Mouse (Mus musculus) testis, adult 2 months (tissue): ENCODE results near the gene Usp29.

ENCODE experiments used
- CTCF ChIP-seq: fragments of 200-500 bp; IDR thresholded peaks from 2 replicates; pipeline ENCODE4 v1.5.1; 2012; ENCODE audit warnings: low read depth, mild to moderate bottlenecking, inconsistent platforms, low read length, moderate library complexity; ENCODE audit not compliant: control insufficient read depth, insufficient read depth, insufficient replicate concordance
- POLR2A ChIP-seq: fragments of 200-500 bp; IDR thresholded peaks from 2 replicates; pipeline ENCODE4 v1.6.1; 2012; ENCODE audit warnings: low read depth, mild to moderate bottlenecking, inconsistent platforms, low read length, moderate library complexity; ENCODE audit not compliant: control insufficient read depth

- TF ChIP-seq CTCF (no peak), POLR2A (no peak)
These were observed 61.1 kb downstream of the Usp29 start for GRCm38 (mm10) chr7:6791286-6792065.
